Mouse (Mus musculus) layer of hippocampus, adult 18-20 months (tissue): ENCODE results near the gene H2-T3. TPM values are rescaled to one million over a fixed set of nuclear protein-coding genes. Genes with fewer than 3 reads are reported as not detected.

Source experiments
- total RNA-seq, 2 experiments: library from RNA; stranded (reverse); gene quantifications; 2 replicates each; pipeline ENCODE4 v1.2.3; 2021

The H2-T3 gene
- total RNA-seq, 2 experiments from 2014 or later = not detected

Other genes with a start within 250 kb of the H2-T3 start
- gene Abcf1, start 220.5 kb downstream of the H2-T3 start, total RNA-seq = 10 to 100 TPM; 65.0 to 73.2 TPM
- gene Gnl1, start 210.4 kb downstream of the H2-T3 start, total RNA-seq = 100 to 1,000 TPM; 147 to 150 TPM
- gene Prr3, start 210.1 kb downstream of the H2-T3 start, total RNA-seq = 10 to 100 TPM; 39.8 to 41.6 TPM
- 1 to 10 TPM; 1.1 to 1.2 TPM for gene H2-T24, start 169.7 kb downstream of the H2-T3 start, total RNA-seq
- 1 to 10 TPM; 5.4 to 5.9 TPM for gene H2-T23, start 157.4 kb downstream of the H2-T3 start, total RNA-seq
- 10 to 100 TPM; 13.9 to 15.2 TPM for gene H2-T22, start 147.5 kb downstream of the H2-T3 start, total RNA-seq
- not detected for gene Gm6034, start 147.3 kb downstream of the H2-T3 start, total RNA-seq
- gene Gm11127, start 131.9 kb downstream of the H2-T3 start, total RNA-seq = 1 to 10 TPM in 1 of 2 experiments, under 1 TPM in 1; 0.89 to 1.6 TPM
- not detected for gene Gm19684, start 68.6 kb downstream of the H2-T3 start, total RNA-seq
- gene Gm7030, start 60.9 kb downstream of the H2-T3 start, total RNA-seq = not detected
- gene Gm8909, start 21.8 kb downstream of the H2-T3 start, total RNA-seq = not detected
- 10 to 100 TPM; 43.8 to 45.2 TPM for gene Rpp21, start 67.8 kb upstream of the H2-T3 start, total RNA-seq
- 10 to 100 TPM; 22.0 to 23.3 TPM for gene Trim39, start 82.0 kb upstream of the H2-T3 start, total RNA-seq
- not detected for gene H2-M10.2, start 96.2 kb upstream of the H2-T3 start, total RNA-seq
- gene H2-M10.1, start 135.9 kb upstream of the H2-T3 start, total RNA-seq = not detected
- gene H2-M10.3, start 178.1 kb upstream of the H2-T3 start, total RNA-seq = not detected